Mouse (Mus musculus): ENCODE data around the gene Gm10471.
"Not testable (repeated sequence)": the region's sequence is repeated elsewhere in the genome, so short reads cannot be mapped to it uniquely, and the experiment has no call there.

Gm10471 gene

DNA sequence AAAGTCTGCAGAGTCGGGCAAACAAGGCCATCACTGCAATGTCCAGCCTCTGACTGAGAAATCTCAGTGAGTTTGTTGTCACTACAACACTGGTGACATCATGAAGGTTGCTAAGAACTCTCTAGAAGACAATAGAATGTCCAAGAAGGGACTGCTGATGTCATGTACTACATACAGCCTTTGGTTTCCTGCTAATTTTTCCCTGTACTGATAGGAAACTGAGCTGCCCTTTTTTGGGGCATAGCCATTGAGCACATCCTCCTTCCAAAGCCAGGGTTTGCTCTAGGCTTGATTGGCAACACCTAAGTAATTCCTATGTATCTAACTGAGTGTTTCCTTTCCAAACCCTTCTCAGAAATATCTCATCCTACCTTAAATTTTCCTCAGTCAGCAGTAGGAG, at the start of gene Gm10471:
Gm10471 (minus strand) TSS at position 101 of the 400 bp plus-strand sequence.
- DNase-seq: not testable (repeated sequence)

DNA sequence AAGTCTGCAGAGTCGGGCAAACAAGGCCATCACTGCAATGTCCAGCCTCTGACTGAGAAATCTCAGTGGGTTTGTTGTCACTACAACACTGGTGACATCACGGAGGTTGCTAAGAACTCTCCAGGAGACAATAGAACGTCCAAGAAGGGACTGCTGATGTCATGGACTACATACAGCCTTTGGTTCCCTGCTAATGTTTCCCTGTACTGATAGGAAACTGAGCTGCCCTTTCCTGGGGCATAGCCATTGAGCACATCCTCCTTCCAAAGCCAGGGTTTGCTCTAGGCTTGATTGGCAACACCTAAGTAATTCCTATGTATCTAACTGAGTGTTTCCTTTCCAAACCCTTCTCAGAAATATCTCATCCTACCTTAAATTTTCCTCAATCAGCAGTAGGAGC, 32.2 kb upstream of the Gm10471 start, which contains the start of gene Gm10220:
Gm10220 (minus strand) TSS at position 101 of the 400 bp plus-strand sequence.
- DNase-seq: not testable (repeated sequence)

DNA sequence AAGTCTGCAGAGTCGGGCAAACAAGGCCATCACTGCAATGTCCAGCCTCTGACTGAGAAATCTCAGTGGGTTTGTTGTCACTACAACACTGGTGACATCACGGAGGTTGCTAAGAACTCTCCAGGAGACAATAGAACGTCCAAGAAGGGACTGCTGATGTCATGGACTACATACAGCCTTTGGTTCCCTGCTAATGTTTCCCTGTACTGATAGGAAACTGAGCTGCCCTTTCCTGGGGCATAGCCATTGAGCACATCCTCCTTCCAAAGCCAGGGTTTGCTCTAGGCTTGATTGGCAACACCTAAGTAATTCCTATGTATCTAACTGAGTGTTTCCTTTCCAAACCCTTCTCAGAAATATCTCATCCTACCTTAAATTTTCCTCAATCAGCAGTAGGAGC, 16.2 kb upstream of the Gm10471 start, which contains the start of gene 5031410I06Rik:
5031410I06Rik (minus strand) TSS at position 101 of the 400 bp plus-strand sequence.
- DNase-seq: not testable (repeated sequence)

DNA sequence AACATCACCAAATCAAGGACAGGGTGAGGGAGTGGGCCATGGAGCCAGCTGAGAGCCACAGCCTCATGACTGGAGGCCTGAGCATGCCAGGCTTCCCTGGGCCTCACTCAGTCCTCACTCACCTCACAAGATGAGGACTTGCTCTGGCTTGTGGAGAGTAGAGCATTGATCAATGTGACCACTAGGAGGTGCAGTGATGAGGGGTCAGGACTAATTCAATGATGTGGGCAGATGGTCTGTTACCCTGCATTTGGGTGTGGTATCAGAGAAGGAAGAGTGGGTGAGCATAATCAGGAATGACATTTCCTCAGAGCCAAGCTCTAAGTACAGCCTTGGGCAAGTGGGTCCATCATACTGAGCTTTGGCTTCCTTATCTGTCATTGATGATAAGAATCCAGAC, 10.1 kb downstream of the Gm10471 start:
- not testable (repeated sequence) for DNase-seq

DNA sequence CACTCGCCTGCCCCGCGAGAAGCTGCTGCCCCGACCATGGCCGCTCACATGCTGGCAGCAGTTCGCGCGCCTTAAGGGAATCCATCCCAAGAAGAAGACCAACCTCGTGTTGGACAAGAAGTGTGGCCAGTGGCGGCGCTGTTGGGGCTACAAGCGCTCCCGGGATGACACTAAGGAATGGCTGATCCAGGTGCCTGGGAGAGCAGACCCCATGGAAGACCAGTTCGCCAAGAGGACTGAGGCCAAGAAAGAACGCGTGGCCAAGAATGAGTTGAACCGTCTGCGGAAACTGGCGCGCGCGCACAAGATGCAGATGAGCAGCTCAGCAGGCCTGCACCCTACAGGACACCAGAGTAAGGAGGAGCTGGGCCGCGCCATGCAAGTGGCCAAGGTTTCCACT, 18.4 kb downstream of the Gm10471 start:
- DNase-seq: no peak

DNA sequence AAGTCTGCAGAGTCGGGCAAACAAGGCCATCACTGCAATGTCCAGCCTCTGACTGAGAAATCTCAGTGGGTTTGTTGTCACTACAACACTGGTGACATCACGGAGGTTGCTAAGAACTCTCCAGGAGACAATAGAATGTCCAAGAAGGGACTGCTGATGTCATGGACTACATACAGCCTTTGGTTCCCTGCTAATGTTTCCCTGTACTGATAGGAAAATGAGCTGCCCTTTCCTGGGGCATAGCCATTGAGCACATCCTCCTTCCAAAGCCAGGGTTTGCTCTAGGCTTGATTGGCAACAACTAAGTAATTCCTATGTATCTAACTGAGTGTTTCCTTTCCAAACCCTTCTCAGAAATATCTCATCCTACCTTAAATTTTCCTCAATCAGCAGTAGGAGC, 30.6 kb downstream of the Gm10471 start, which contains the start of gene Gm7347:
Gm7347 (minus strand) TSS at position 101 of the 400 bp plus-strand sequence.
- not testable (repeated sequence) for DNase-seq

DNA sequence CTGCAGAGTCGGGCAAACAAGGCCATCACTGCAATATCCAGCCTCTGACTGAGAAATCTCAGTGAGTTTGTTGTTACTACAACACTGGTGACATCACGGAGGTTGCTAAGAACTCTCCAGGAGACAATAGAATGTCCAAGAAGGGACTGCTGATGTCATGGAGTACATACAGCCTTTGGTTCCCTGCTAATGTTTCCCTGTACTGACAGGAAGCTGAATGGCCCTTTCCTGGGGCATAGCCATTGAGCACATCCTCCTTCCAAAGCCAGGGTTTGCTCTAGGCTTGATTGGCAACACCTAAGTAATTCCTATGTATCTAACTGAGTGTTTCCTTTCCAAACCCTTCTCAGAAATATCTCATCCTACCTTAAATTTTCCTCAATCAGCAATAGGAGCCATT, 49.6 kb downstream of the Gm10471 start, which contains the start of gene Speer4a:
Speer4a (minus strand) TSS at position 101 of the 400 bp plus-strand sequence.
- DNase-seq: not testable (repeated sequence)

All from kidney, adult 18-20 months (tissue).